Mouse (Mus musculus) skeletal muscle tissue, adult 2 months (tissue): ENCODE measurements around the gene Bcl2a1b.
"Not testable (repeated sequence)": the region's sequence is repeated elsewhere in the genome, so short reads cannot be mapped to it uniquely, and the experiment has no call there.

Experiments used
- DNase-seq: peaks from one replicate; pipeline ENCODE4 v3.0.0-alpha.2; 2012; ENCODE audit warnings: low read depth, low spot score

Gene Bcl2a1b

GRCm38 (mm10) chr9:89198969-89199416 lies at the start of gene Bcl2a1b, which contains the start of gene Gm29094:
TSS of gene Bcl2a1b (plus strand) at chr9:89199209.
TSS of gene Gm29094 (plus strand) at chr9:89199379.
- not testable (repeated sequence) for DNase-seq

GRCm38 (mm10) chr9:89172539-89172938 lies 26.5 kb upstream of the Bcl2a1b start:
- DNase-seq, result not testable (repeated sequence)

- not testable (repeated sequence) for DNase-seq
Observed at GRCm38 (mm10) chr9:89178833-89179232, 20.2 kb upstream of the Bcl2a1b start.

- DNase-seq, result not testable (repeated sequence)
Observed at GRCm38 (mm10) chr9:89179469-89179868, 19.5 kb upstream of the Bcl2a1b start.

- not testable (repeated sequence) for DNase-seq
Observed at GRCm38 (mm10) chr9:89187006-89187405, 12.0 kb upstream of the Bcl2a1b start.

GRCm38 (mm10) chr9:89195483-89195882 lies 3.5 kb upstream of the Bcl2a1b start:
- not testable (repeated sequence) for DNase-seq

GRCm38 (mm10) chr9:89197509-89197908 lies 1.5 kb upstream of the Bcl2a1b start:
- DNase-seq, result not testable (repeated sequence)

- DNase-seq, result not testable (repeated sequence)
Observed at GRCm38 (mm10) chr9:89198349-89198748, 660 bp upstream of the Bcl2a1b start.

GRCm38 (mm10) chr9:89202256-89202655 lies 3.2 kb downstream of the Bcl2a1b start:
- DNase-seq, result not testable (repeated sequence)

GRCm38 (mm10) chr9:89208939-89209338 lies 9.9 kb downstream of the Bcl2a1b start:
- not testable (repeated sequence) for DNase-seq

GRCm38 (mm10) chr9:89210353-89211064 lies 11.5 kb downstream of the Bcl2a1b start, which contains the start of gene Mthfs:
TSS of gene Mthfs (plus strand) at chr9:89210676.
- not testable (repeated sequence) for DNase-seq

- not testable (repeated sequence) for DNase-seq
Observed at GRCm38 (mm10) chr9:89211065-89211858, 12.3 kb downstream of the Bcl2a1b start.

- not testable (repeated sequence) for DNase-seq
Observed at GRCm38 (mm10) chr9:89212428-89212827, 13.4 kb downstream of the Bcl2a1b start.

- DNase-seq, result not testable (repeated sequence)
Observed at GRCm38 (mm10) chr9:89218174-89218573, 19.2 kb downstream of the Bcl2a1b start.

- not testable (repeated sequence) for DNase-seq
Observed at GRCm38 (mm10) chr9:89219668-89220067, 20.7 kb downstream of the Bcl2a1b start.

GRCm38 (mm10) chr9:89220704-89221287 lies 21.8 kb downstream of the Bcl2a1b start:
- not testable (repeated sequence) for DNase-seq

GRCm38 (mm10) chr9:89226071-89226470 lies 27.1 kb downstream of the Bcl2a1b start:
- no peak for DNase-seq

- no peak for DNase-seq
Observed at GRCm38 (mm10) chr9:89228122-89228521, 29.1 kb downstream of the Bcl2a1b start.

GRCm38 (mm10) chr9:89230897-89231497 lies 32.0 kb downstream of the Bcl2a1b start:
- not testable (repeated sequence) for DNase-seq

- not testable (repeated sequence) for DNase-seq
Observed at GRCm38 (mm10) chr9:89237131-89237530, 38.1 kb downstream of the Bcl2a1b start.

- not testable (repeated sequence) for DNase-seq
Observed at GRCm38 (mm10) chr9:89238976-89239505, 40.0 kb downstream of the Bcl2a1b start.
